Mouse (Mus musculus) ES-Bruce4 (cell line): ENCODE data around the gene Hpd. TPM values are rescaled to one million over a fixed set of nuclear protein-coding genes. Genes with fewer than 3 reads are reported as not detected.

Source experiments
- H3K27ac ChIP-seq: 2 replicates; pipeline ENCODE4 v1.5.1; 2012; ENCODE audit warnings: low read length, inconsistent platforms; ENCODE audit not compliant: insufficient read depth
- H3K27me3 ChIP-seq: 2 replicates; pipeline ENCODE4 v1.6.1; 2012; ENCODE audit warnings: mild to moderate bottlenecking, low read length, inconsistent platforms; ENCODE audit not compliant: control insufficient read depth, poor library complexity, insufficient read depth, severe bottlenecking
- H3K36me3 ChIP-seq: 2 replicates; pipeline ENCODE4 v1.6.1; 2012; ENCODE audit warnings: inconsistent platforms, mild to moderate bottlenecking, low read length, moderate library complexity; ENCODE audit not compliant: control insufficient read depth, poor library complexity, insufficient read depth, severe bottlenecking
- H3K4me1 ChIP-seq: one replicate; pipeline ENCODE4 v1.8.1; 2011; ENCODE audit warnings: low read length; ENCODE audit not compliant: control insufficient read depth, insufficient read depth
- H3K4me3 ChIP-seq: 2 replicates; pipeline ENCODE4 v1.5.1; 2011; ENCODE audit warnings: low read depth, mild to moderate bottlenecking, low read length
- H3K9ac ChIP-seq: 2 replicates; pipeline ENCODE4 v1.6.1; 2012; ENCODE audit warnings: low read depth, mild to moderate bottlenecking, inconsistent platforms; ENCODE audit not compliant: poor library complexity, severe bottlenecking
- H3K9me3 ChIP-seq: replicated peaks from 2 replicates; pipeline ENCODE4 v1.6.1; 2012; ENCODE audit warnings: mild to moderate bottlenecking, low read length, inconsistent platforms; ENCODE audit not compliant: control insufficient read depth, poor library complexity, insufficient read depth, severe bottlenecking
- CTCF ChIP-seq: IDR thresholded peaks from one replicate; pipeline ENCODE4 v1.8.1; 2011; ENCODE audit warnings: low read depth, low read length
- EP300 ChIP-seq: IDR thresholded peaks from 2 replicates; pipeline ENCODE4 v1.6.1; 2011; ENCODE audit warnings: low read depth, low read length; ENCODE audit not compliant: insufficient read depth
- POLR2A ChIP-seq: IDR thresholded peaks from one replicate; pipeline ENCODE4 v1.8.1; 2011; ENCODE audit warnings: low read length; ENCODE audit not compliant: insufficient read depth
- polyA plus RNA-seq: library from polyadenylated mRNA; stranded (reverse); fragments of >200 nt; gene quantifications from 2 replicates; pipeline ENCODE4 v1.2.4, GENCODE M21; 2011; ENCODE audit warnings: low read depth; ENCODE audit not compliant: missing spikeins, insufficient read depth, insufficient read length

Hpd gene
- polyA plus RNA-seq, 1 experiment = not detected

GRCm38 (mm10) chr5:123198523-123198922, 16.0 kb upstream of the Hpd start:
- H3K9ac ChIP-seq = no peak overlapping the region
- H3K27me3 ChIP-seq = no peaks in the 10 kb centered on the region
- H3K27ac ChIP-seq = no peak overlapping the region
- H3K9me3 ChIP-seq = no peaks in the 10 kb centered on the region
- no peak for TF ChIP-seq EP300
- no peak for TF ChIP-seq CTCF
- TF ChIP-seq POLR2A = no peak
- no peak overlapping the region for H3K4me3 ChIP-seq
- H3K4me1 ChIP-seq = no peaks in the 10 kb centered on the region
- no peaks in the 10 kb centered on the region for H3K36me3 ChIP-seq

- no peak for TF ChIP-seq POLR2A
- Histone ChIP-seq H3K27me3 (no peaks in the 10 kb centered on the region), H3K36me3 (no peaks in the 10 kb centered on the region), H3K4me1 (no peaks in the 10 kb centered on the region), H3K27ac (no peak overlapping the region), H3K9ac (no peak overlapping the region), H3K4me3 (no peak overlapping the region), H3K9me3 (no peaks in the 10 kb centered on the region)
These were observed 14.2 kb upstream of the Hpd start for GRCm38 (mm10) chr5:123196746-123197145.

GRCm38 (mm10) chr5:123195500-123196000, 13.0 kb upstream of the Hpd start:
- no peaks in the 10 kb centered on the region for H3K9me3 ChIP-seq
- TF ChIP-seq EP300 (no peak), POLR2A (no peak), CTCF (no peak)
- H3K27me3 ChIP-seq = no peaks in the 10 kb centered on the region
- no peaks in the 10 kb centered on the region for H3K36me3 ChIP-seq
- H3K9ac ChIP-seq = no peak overlapping the region
- H3K4me1 ChIP-seq = no peaks in the 10 kb centered on the region
- no peak overlapping the region for H3K4me3 ChIP-seq
- H3K27ac ChIP-seq = no peak overlapping the region

GRCm38 (mm10) chr5:123194856-123195255, 12.3 kb upstream of the Hpd start:
- H3K4me1 ChIP-seq = no peaks in the 10 kb centered on the region
- H3K9ac ChIP-seq = no peak overlapping the region
- H3K36me3 ChIP-seq = no peaks in the 10 kb centered on the region
- no peak overlapping the region for H3K4me3 ChIP-seq
- H3K27me3 ChIP-seq = no peaks in the 10 kb centered on the region
- no peak overlapping the region for H3K27ac ChIP-seq
- no peak for TF ChIP-seq CTCF
- TF ChIP-seq EP300 = no peak
- TF ChIP-seq POLR2A = no peak
- no peaks in the 10 kb centered on the region for H3K9me3 ChIP-seq

GRCm38 (mm10) chr5:123193436-123193835, 10.9 kb upstream of the Hpd start:
- H3K36me3 ChIP-seq = no peaks in the 10 kb centered on the region
- H3K4me1 ChIP-seq = no peaks in the 10 kb centered on the region
- no peaks in the 10 kb centered on the region for H3K9me3 ChIP-seq
- H3K9ac ChIP-seq = no peak overlapping the region
- H3K27ac ChIP-seq = no peak overlapping the region
- no peak overlapping the region for H3K4me3 ChIP-seq
- TF ChIP-seq EP300 = no peak
- no peaks in the 10 kb centered on the region for H3K27me3 ChIP-seq

- H3K27ac ChIP-seq = no peak overlapping the region
- no peak overlapping the region for H3K9ac ChIP-seq
- no peak overlapping the region for H3K4me3 ChIP-seq
- H3K36me3 ChIP-seq = no peaks in the 10 kb centered on the region
- TF ChIP-seq CTCF (no peak), EP300 (no peak), POLR2A (no peak)
- no peaks in the 10 kb centered on the region for H3K27me3 ChIP-seq
- H3K9me3 ChIP-seq = no peaks in the 10 kb centered on the region
- no peaks in the 10 kb centered on the region for H3K4me1 ChIP-seq
These were observed 10.2 kb upstream of the Hpd start for GRCm38 (mm10) chr5:123192606-123193150.
